Mouse (Mus musculus) cerebellum, adult 8-10 months (tissue): ENCODE results near the gene Aff1.

Source experiments
- DNase-seq: peaks from one replicate; pipeline ENCODE4 v3.0.0; 2022

Aff1 gene

DNA sequence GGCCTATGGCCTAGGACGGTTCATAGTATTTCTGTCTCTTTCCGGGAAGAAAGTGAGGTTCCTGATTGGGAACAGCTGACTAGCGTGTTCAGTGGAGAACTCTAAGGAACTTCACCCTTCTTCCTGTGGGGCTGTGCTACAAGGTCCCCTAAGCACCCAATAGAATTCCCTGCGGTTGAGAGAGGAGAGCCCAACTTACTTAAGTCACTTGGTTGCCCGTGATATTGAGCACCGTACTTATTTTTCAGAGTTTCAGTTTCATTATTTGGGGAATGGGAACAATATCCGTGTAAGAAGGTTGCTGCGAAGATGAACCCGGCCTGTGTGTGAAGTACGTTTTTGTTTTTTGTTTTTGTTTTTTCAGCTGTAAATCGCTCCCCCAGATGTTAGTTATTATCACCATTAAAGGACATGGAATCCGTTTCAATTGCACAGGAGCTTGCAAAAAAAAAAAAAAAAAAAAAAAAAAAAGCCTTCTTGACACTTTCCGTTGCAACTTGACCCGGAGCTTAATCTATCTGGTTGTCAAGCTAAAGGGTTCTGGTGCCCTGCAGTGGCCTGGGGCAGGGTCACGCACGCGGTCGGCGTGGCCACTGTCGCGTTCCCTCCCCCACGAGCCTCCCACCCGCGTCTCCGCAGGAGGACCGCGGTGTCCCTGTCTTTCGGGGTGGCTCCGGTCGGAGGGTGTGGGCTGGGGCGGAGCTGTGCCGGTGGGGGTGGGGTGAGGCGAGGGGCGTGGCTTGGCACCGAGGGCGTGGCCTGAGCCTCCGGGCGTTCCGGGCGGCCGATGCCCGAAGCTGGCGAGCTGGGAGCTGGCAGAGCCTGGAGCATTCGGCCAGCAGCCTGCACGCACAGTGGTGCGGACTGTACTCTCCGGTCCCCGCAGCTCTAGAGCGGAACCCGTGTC, at the start of gene Aff1:
Gene Aff1, plus strand, starts transcription at position 751 of the 907 bp plus-strand sequence.
- DNase-seq = peak; percentile 49

DNA sequence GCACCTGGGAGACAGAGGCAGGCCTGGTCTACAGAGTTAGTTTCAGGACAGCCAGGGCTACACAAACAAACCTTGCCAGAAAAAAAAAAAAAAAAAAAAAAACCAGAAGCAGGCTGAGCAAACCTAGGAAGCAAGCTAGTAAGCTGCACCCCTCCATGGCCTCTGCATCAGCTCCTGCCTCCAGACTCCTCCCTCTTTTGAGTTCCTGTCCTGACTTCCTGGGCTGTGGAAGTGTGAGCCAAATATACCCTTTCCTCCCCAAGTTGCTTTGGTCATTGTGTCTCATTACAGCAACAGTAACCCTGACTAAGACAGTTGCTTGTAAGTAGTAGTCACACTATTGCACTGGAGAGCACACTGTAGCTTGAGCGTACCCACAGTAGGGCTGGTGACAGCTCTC, 48.0 kb upstream of the Aff1 start:
- DNase-seq = no peak

DNA sequence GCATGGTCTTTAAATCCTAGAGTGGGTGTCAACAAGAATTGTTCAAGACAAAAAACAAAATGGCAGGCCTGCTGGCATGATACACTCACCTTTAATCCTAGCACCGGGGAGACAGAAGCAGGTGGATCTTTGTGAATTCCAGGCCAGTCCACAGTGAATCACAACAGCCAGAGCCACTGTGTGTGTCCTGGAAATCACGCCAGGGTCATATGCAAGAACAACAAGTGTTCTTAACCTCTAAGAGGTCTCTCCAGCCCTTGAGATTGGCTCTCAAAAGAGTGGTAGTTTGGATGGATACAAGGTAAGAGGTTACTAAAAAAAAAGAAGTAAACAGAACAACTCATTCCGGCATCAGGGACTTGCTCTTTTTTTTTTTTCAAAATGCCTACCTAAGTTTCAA, 44.9 kb upstream of the Aff1 start:
- no peak for DNase-seq

DNA sequence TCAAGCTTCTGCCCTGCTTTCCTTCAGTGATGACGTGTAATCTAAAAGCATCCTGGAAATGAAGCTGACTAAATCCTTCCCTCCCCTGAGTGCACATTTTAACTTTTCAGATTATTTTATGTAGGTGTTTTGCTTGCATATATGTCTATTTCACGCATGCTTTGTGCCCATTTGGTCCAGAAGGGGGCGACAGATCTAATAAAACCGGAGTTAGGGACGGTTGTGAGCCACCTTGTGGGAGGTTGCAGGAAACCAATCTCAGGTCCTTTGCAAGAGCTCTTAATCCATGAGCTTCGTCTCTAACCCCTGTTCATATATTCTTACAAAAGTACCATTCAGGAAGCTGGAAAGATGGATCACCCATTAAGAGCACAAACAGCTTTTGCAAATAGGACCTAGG, 37.9 kb upstream of the Aff1 start:
- no peak for DNase-seq

GRCm38 (mm10) chr5:103654780-103655179, 37.4 kb upstream of the Aff1 start:
- DNase-seq = no peak

DNA sequence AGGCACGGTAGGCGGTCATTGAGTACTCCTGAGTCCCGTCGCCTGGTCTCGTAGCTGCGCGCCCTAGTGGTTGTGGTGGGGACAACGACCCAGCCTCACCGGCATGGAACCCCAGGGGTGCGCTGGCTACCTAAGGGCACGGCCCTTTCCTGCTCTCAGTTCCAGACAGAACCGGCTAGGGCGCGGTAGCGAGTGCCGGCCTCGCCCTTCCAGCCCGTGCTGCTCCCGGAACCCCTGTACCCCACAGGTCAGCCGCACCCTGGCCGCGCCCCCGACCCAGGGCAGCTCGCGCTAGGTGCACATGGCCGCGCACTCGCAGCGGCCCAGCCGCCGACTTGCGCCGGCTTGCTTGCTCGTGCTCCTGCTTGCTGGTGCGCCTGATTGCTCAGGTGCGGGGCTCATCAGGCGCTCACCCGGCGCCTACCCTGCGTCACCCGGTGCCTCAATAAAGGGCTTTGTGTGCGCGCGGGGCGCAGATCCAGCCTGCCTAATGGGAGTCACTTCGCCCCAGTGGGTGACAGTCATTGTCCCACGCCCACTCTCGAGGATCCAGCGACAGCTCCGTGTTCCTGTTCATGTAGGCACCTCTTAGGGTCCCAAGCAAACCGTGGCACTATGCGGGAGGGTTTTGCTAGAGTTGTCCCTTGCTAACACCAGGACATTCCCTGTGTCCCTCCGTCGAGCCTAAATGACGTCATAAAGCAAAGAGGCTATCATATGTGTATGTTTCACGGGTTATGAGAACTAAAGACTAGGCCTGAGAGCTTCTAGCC, 36.6 kb upstream of the Aff1 start, which contains the start of gene 1700016H13Rik:
Gene 1700016H13Rik, minus strand, starts transcription at position 665 of the 773 bp plus-strand sequence.
- peak; percentile 27 for DNase-seq

DNA sequence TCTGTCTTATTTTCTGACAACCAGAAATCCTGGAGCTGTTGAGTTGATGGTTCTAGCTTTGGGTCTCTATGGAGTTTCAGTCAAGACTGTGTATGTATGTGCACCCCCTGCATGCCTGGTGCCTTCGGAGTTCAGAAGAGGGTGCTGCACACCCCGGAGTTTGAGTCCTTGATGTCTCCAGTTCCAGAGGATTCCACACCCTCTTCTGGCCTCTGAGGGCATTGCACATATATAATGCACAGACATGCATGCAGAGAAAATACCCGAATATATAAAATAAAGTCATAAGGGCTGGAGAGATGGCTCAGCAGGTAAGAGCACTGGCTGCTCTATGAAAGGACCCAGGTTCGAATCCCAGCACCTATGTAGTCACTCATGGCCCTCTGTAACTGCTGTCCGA, 33.3 kb upstream of the Aff1 start:
- no peak for DNase-seq

- peak; percentile 22 for DNase-seq
Observed at GRCm38 (mm10) chr5:103659571-103659970, 32.6 kb upstream of the Aff1 start.

- DNase-seq = no peak
Observed at GRCm38 (mm10) chr5:103664932-103665331, 27.2 kb upstream of the Aff1 start.

DNA sequence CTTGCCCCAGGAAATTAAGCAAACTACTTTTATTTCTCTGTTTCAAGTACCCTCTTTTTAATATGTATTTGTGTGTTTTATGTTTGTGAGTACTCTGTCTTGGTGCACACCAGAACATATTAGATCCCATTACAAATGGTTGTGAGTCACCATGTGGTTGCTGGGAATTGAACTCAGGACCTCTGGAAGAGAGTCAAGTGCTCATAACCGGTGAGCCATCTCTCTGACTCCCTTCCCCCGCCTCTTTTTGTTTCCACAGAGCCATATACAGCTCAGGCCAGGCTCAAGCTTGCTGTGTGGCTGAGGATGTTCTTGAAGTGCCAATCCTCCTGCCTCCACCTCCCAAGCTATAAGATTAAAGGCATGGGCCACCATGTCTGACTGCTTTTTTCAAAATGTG, 26.3 kb upstream of the Aff1 start:
- DNase-seq = no peak

- no peak for DNase-seq
Observed at GRCm38 (mm10) chr5:103671858-103672257, 20.3 kb upstream of the Aff1 start.

DNA sequence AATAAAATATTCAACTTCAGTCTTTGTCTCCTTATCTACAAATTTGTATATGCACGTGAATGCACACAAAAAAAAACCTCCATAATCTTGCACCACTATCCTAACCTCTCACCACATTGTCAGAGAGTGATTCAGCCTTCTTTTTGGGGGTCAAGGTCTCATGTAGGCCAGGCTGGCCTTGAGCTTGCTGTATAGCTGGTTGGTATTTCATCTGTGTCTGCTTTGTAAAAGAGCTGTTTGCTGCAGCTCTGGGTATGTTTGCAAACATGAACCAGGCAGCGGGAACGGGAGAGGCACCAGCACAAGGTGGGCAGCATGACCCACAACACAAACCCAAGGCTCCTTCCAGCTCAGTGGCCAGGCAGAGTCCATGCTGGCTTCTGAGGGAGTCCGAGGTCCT, 18.6 kb upstream of the Aff1 start:
- DNase-seq = no peak

DNA sequence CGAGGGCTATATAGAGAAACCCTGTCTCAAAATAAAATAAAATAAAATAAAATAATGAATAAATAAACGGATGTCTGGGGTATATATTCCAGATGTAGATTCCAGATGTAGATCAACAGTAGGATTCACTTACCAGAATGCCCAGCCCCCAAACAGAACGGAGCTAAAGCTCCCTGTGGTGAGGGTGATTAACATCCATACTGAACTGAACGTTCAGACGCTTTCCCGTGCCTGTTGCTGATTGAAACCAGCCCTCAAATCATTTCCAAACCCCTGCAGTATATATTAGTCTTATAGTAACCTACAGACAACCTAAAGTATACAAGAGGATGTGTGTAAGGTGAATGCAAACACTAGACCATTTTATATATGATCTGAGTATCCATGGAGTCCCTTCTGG, 17.7 kb upstream of the Aff1 start:
- no peak for DNase-seq

- no peak for DNase-seq
Observed at GRCm38 (mm10) chr5:103676289-103676881, 15.8 kb upstream of the Aff1 start.

DNA sequence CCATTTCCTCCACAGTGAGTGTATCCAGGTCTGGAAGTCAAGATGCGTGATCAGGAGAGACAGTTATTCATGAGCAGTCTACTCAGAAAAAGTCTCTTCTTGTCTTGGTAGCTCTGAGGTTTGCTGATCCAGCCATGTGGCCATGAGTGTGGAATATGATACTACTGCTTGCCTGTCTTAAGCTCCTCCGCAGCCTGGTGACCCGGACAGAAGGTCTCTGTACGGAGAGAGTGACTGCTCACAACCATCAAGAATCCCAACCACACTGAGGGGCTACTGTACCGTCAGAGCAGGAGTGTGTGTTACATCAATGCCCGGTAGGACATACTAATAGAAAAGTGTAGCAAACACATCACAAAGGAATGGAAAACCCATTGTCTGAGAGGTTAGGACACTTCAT, 14.3 kb upstream of the Aff1 start:
- DNase-seq = no peak

DNA sequence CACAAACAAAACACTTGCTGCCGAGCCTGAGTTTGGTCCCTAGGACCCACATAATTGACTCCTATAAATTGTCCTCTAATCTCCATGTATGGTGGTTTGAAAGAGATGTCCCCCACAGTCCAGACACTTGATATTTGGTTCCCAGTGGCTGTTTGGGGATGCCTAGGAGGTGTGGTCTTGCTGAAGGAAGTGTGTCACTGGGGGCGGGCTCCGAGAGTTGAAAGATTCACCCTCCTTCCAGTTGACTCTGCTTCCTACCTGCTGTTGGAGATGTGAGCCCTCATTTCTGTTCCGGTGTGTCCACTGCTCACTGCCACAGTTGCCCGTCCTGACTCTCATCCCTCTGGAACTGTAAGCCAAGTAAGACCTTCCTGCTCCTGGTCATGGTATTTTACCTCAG, 13.2 kb upstream of the Aff1 start:
- no peak for DNase-seq

DNA sequence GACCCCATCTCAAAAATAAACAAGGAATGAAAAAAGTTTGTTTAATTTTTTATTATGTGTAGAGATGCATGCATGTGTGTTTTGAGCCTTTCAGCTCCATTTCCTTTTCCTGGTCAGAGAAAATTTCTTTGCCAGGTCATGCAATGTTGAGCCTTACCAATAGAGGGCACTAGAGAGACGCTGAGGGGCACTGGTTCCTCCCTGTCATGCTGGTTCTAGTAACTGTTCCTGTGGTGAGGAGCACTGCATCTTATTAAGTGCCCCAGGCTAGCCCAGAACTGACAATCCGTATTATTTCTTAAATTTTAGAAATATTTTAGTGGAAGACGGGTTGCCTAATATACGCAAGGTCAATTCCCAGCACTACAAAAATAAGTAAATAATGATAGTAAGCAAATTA, 11.8 kb upstream of the Aff1 start:
- DNase-seq = peak; percentile 71

- no peak for DNase-seq
Observed at GRCm38 (mm10) chr5:103681824-103682223, 10.3 kb upstream of the Aff1 start.

- no peak for DNase-seq
Observed at GRCm38 (mm10) chr5:103689645-103690044, 2.5 kb upstream of the Aff1 start.

GRCm38 (mm10) chr5:103690190-103690589, 2.0 kb upstream of the Aff1 start:
- no peak for DNase-seq

DNA sequence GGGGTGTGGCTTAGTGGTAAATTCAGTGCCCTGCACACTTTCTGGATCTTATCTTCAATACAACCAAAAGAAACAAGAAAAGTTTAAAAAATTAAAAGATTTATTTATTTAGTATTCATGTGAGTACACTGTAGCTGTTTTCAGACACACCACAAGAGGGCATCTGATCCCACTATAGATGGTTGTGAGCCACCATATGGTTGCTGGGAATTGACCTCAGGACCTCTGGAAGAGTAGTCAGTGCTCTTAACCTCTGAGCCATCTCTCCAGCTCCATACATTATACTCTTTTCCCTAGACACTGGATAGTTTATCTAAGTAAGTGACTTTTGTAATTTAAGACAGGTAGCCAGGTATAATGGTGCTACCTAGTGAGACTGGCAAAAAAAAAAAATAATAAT, 1.0 kb upstream of the Aff1 start:
- no peak for DNase-seq

- DNase-seq = no peak
Observed at GRCm38 (mm10) chr5:103692531-103693040, 412 bp downstream of the Aff1 start.

DNA sequence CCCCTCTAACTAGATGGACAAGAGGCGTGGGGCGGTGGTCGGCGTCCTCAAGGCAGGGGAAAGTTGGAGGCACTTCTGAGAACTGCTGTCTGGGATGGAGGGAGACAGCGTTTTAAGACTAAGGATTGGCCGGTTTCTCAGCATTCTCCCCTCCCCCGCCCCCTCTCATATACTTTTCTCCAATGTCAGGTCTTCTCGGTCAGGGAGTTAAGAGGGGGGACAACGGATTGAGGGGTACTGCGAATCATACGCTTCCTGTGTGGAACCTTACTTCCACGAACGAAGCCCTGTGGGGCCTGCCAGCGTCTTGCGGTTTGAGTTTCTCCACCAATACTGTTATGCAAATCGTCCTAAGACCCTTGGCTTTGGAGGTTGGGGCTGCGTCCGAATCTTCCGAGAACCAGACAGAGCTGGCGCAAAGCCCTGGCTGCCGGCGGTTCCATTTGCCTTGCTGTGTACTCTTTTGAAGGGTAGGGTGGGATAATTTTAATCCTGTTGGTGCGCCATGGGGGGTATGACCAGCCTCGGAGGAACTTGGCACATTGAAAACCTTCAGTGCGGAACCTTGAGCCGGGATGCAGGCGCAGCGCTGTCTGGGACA, 967 bp downstream of the Aff1 start:
- no peak for DNase-seq
